9 mouse cellular contexts compared by ENCODE assay signal in genomic region chr1:135148476-135148875, GRCm38 (mm10). TPM values are rescaled to one million over a fixed set of nuclear protein-coding genes. Genes with fewer than 3 reads are reported as not detected.
DNase-seq lines count a peak whose midpoint lies in the region; ATAC-seq and TF ChIP-seq lines count a peak whose summit lies in the region.
"Had no signal": no experiment of that assay in that cellular context is flagged by ENCODE, and none has a peak within 500 bp of the region (broad histone marks: within the 10 kb centered on the region; RNA-seq: fewer than 3 reads in every experiment).

No protein-coding gene starts in this region.

- H3K27ac ChIP-seq in cerebellum, adult 2 months (ENCODE audit: insufficient read depth, low read length): peak overlapping the region; percentile 39; the same call in 1 of the 2 replicates
- peak overlapping the region; percentile 8; the same call in 1 of the 2 replicates for H3K27ac ChIP-seq in spleen, adult 2 months (ENCODE audit: insufficient read depth, low read length)
- H3K27ac ChIP-seq in liver, embryonic 11.5 days (ENCODE audit: low read depth, low read length): no peak overlapping the region
- peak overlapping the region; percentile 94; the same call in 1 of the 2 replicates for H3K27ac ChIP-seq in stomach, embryonic 16.5 days (ENCODE audit: low read length)

- H3K27me3 ChIP-seq in cerebellum, adult 2 months (ENCODE audit: control insufficient read depth, insufficient read depth, low read length): no peaks in the 10 kb centered on the region
- H3K27me3 ChIP-seq in spleen, adult 2 months (ENCODE audit: control insufficient read depth, insufficient read depth, low read length): no peaks in the 10 kb centered on the region
- no peaks in the 10 kb centered on the region; the same call in 1 of the 2 replicates for H3K27me3 ChIP-seq in liver, embryonic 11.5 days (replicated peaks; ENCODE audit: control insufficient read depth, insufficient read depth, low read length)
- H3K27me3 ChIP-seq in stomach, embryonic 16.5 days (ENCODE audit: control insufficient read depth, insufficient read depth, low read length): no peaks in the 10 kb centered on the region

- peak overlapping the region; percentile 92 for H3K4me3 ChIP-seq in cerebellum, adult 2 months (replicated peaks; ENCODE audit: insufficient read depth, low read depth, low read length)
- peak overlapping the region; percentile 91; the same call in 1 of the 2 replicates for H3K4me3 ChIP-seq in spleen, adult 2 months (ENCODE audit: extremely low read depth, insufficient read depth, insufficient read length)
- peak overlapping the region; percentile 89 for H3K4me3 ChIP-seq in liver, embryonic 11.5 days (ENCODE audit: low read depth, low read length)
- peak overlapping the region; percentile 97 for H3K4me3 ChIP-seq in stomach, embryonic 16.5 days (replicated peaks; ENCODE audit: low read length)

- 14% methylated on average over 4 of the region's 4 CpGs for WGBS in cerebellum, adult 2 months
- 67% methylated on average over 4 of the region's 4 CpGs for WGBS in spleen, adult 2 months
- WGBS in liver, embryonic 11.5 days: 81% methylated on average over 4 of the region's 4 CpGs
- WGBS in stomach, embryonic 16.5 days: 61% methylated on average over 4 of the region's 4 CpGs

- peak overlapping the region; percentile 95 for H3K4me2 ChIP-seq in liver, embryonic 11.5 days
- peak overlapping the region; percentile 77 for H3K4me2 ChIP-seq in stomach, embryonic 16.5 days (ENCODE audit: low read depth, low read length)

- ATAC-seq in liver, embryonic 11.5 days (replicated peaks; ENCODE audit: low FRiP score): no peak
- no peak for ATAC-seq in stomach, embryonic 16.5 days (ENCODE audit: insufficient read depth, low FRiP score)

- TF ChIP-seq CTCF in cerebellum, adult 2 months (IDR thresholded peaks at IDR 0.05; ENCODE audit: borderline replicate concordance, insufficient read depth, low read depth, low read length): no peak
- no peak for TF ChIP-seq CTCF in spleen, adult 2 months (IDR thresholded peaks at IDR 0.05; ENCODE audit: extremely low read depth, insufficient read depth, insufficient read length, insufficient replicate concordance)

- no peak for TF ChIP-seq POLR2A in cerebellum, adult 2 months (IDR thresholded peaks at IDR 0.05; ENCODE audit: borderline replicate concordance, insufficient read depth, low read length)
- no peak for TF ChIP-seq POLR2A in spleen, adult 2 months (IDR thresholded peaks at IDR 0.05; ENCODE audit: low read depth, low read length)

- H3K9ac ChIP-seq in liver, embryonic 11.5 days (ENCODE audit: low read depth, low read length): no peak overlapping the region; the same call in 1 of the 2 replicates
- H3K9ac ChIP-seq in stomach, embryonic 16.5 days (ENCODE audit: low read length): 0 out of 2 replicates have a peak overlapping the region, but pooled peaks have one; percentile 95

- H3K4me1 ChIP-seq in cerebellum, adult 2 months (ENCODE audit: control insufficient read depth, insufficient read depth, low read length): peaks cover 16% of the 10 kb centered on the region; the same call in 1 of the 2 replicates
- peaks cover 12% of the 10 kb centered on the region; the same call in 1 of the 2 replicates for H3K4me1 ChIP-seq in spleen, adult 2 months (ENCODE audit: control insufficient read depth, insufficient read depth, insufficient read length)
- H3K4me1 ChIP-seq in liver, embryonic 11.5 days (replicated peaks; ENCODE audit: control insufficient read depth, insufficient read depth, low read length): peaks cover 17% of the 10 kb centered on the region
- peaks cover 20% of the 10 kb centered on the region for H3K4me1 ChIP-seq in stomach, embryonic 16.5 days (ENCODE audit: control insufficient read depth, insufficient read depth, low read length)

- H3K9me3 ChIP-seq in liver, embryonic 11.5 days (ENCODE audit: control insufficient read depth, low read length): no peaks in the 10 kb centered on the region
- no peaks in the 10 kb centered on the region for H3K9me3 ChIP-seq in stomach, embryonic 16.5 days (replicated peaks; ENCODE audit: control insufficient read depth, low read length)

- peaks cover 9% of the 10 kb centered on the region for H3K36me3 ChIP-seq in spleen, adult 2 months (ENCODE audit: control insufficient read depth, insufficient read depth, low read length)
- H3K36me3 ChIP-seq in liver, embryonic 11.5 days (ENCODE audit: control insufficient read depth, insufficient read depth, low read length): peaks cover 4% of the 10 kb centered on the region; the same call in 1 of the 2 replicates
- H3K36me3 ChIP-seq in stomach, embryonic 16.5 days (ENCODE audit: control insufficient read depth, insufficient read depth, low read length): no peaks in the 10 kb centered on the region

- DNase-seq in cerebellum, adult 2 months: no peak
- DNase-seq in cerebellum, adult 11 months: no peak
- DNase-seq in spleen, adult 2 months (ENCODE audit: low read depth in 1 of 2, low spot score in 2 of 2): no peak
- DNase-seq in spleen, postnatal 14 days (ENCODE audit: low spot score in 2 of 2): no peak
- DNase-seq in liver, embryonic 11.5 days (ENCODE audit: low spot score): no peak
- DNase-seq in spleen, postnatal 36 days (ENCODE audit: low spot score in 2 of 2): no peak
- no peak for DNase-seq in Muller cell, postnatal 12 days (ENCODE audit: inconsistent ontology term)
- DNase-seq: kidney, adult 18-20 months had no signal

RNA-seq across cellular contexts. Expression of gene Arl8a, which starts 1.9 kb away (rescaled TPM):
- 285 and 297 TPM in 2 replicates for polyA plus RNA-seq in cerebellum, adult 2 months (2012; rRNA removed)
- 39.9 and 50.9 TPM in 2 replicates for polyA plus RNA-seq in spleen, adult 2 months (2012; rRNA removed)
- polyA plus RNA-seq in liver, embryonic 11.5 days (2014; fragmentation: Nextera tagmentation; extraction: Ambion mirVana): 25.0 and 28.7 TPM in 2 replicates
- 35.3 and 37.6 TPM in 2 replicates for polyA plus RNA-seq in stomach, embryonic 16.5 days (2015; fragmentation: Nextera tagmentation; extraction: Ambion mirVana)

RNA-seq across cellular contexts. Expression of gene Ptpn7, which starts 16.0 kb away (rescaled TPM):
- 0.25 and 0.29 TPM in 2 replicates for polyA plus RNA-seq in cerebellum, adult 2 months (2012; rRNA removed)
- polyA plus RNA-seq in spleen, adult 2 months (2012; rRNA removed): 33.4 and 39.4 TPM in 2 replicates
- polyA plus RNA-seq in liver, embryonic 11.5 days (2014; fragmentation: Nextera tagmentation; extraction: Ambion mirVana): 42.1 and 43.0 TPM in 2 replicates
- 1.6 and 2.8 TPM in 2 replicates for polyA plus RNA-seq in stomach, embryonic 16.5 days (2015; fragmentation: Nextera tagmentation; extraction: Ambion mirVana)

RNA-seq across cellular contexts. Expression of gene Gpr37l1, which starts 19.0 kb away (rescaled TPM):
- polyA plus RNA-seq in cerebellum, adult 2 months (2012; rRNA removed): 555 and 600 TPM in 2 replicates
- polyA plus RNA-seq in spleen, adult 2 months (2012; rRNA removed): 0.16 and 0.20 TPM in 2 replicates
- polyA plus RNA-seq in liver, embryonic 11.5 days (2014; fragmentation: Nextera tagmentation; extraction: Ambion mirVana): not detected in 2 replicates
- polyA plus RNA-seq in stomach, embryonic 16.5 days (2015; fragmentation: Nextera tagmentation; extraction: Ambion mirVana): 0.90 and 1.3 TPM in 2 replicates

RNA-seq across cellular contexts. Expression of gene Lgr6, which starts 43.4 kb away (rescaled TPM):
- 2.9 and 3.0 TPM in 2 replicates for polyA plus RNA-seq in cerebellum, adult 2 months (2012; rRNA removed)
- 0.21 and 0.47 TPM in 2 replicates for polyA plus RNA-seq in spleen, adult 2 months (2012; rRNA removed)
- polyA plus RNA-seq in liver, embryonic 11.5 days (2014; fragmentation: Nextera tagmentation; extraction: Ambion mirVana): 0.48 and 0.70 TPM in 2 replicates
- 1.1 and 1.2 TPM in 2 replicates for polyA plus RNA-seq in stomach, embryonic 16.5 days (2015; fragmentation: Nextera tagmentation; extraction: Ambion mirVana)

Comparison
In these comparisons a context has a peak if more than half of its experiments do, and no peak if none do; other contexts are left out.
1. RNA of gene Gpr37l1, which starts 19.0 kb away (polyA plus RNA-seq): 555 to 600 TPM in cerebellum, adult 2 months; 0.90 to 1.3 TPM in stomach, embryonic 16.5 days, 0.16 to 0.20 TPM in spleen, adult 2 months and not detected in liver, embryonic 11.5 days; every median in the first group is over 100 times any median in the second.
2. Peak in every context shown above with its lines, with median percentiles within 50 percentile points of each other: H3K4me3 ChIP-seq.